Comparison of ENCODE assay signal across 13 mouse cellular contexts in the genomic region with DNA sequence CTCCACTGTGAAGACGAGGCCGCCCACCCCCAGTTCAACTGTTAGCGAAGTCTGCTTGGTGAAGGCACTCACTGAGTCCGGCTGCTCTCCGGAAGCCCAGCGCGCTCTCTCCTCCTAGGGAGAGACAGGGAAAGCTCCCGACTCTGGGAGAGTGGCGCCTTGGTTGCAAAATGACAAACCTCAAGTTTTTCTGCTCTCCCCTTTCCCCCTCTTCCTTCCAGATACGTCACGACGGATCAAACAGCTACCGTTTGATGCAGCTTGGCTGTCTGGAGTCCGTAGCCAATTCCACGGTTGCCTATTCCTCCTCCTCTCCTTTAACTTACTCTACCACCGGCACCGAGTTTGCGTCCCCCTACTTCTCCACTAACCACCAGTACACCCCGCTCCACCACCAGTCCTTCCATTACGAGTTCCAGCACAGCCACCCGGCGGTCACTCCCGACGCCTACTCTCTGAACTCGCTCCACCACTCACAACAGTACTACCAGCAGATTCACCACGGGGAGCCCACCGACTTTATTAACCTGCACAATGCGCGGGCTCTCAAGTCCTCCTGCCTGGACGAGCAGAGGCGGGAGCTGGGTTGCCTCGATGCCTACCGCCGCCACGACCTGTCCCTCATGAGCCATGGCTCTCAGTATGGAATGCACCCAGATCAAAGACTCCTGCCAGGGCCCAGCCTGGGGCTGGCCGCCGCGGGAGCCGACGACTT. TPM values are rescaled to one million over a fixed set of nuclear protein-coding genes. Genes with fewer than 3 reads are reported as not detected.
A peak's percentile ranks its signal among the peaks of the same experiment; 100 is the strongest.
DNase-seq lines count a peak whose midpoint lies in the region; ATAC-seq and TF ChIP-seq lines count a peak whose summit lies in the region.
"Had no signal": no experiment of that assay in that cellular context is flagged by ENCODE, and none has a peak within 500 bp of the region (broad histone marks: within the 10 kb centered on the region; RNA-seq: fewer than 3 reads in every experiment).

No protein-coding gene starts in this region.

- no peak overlapping the region for H3K4me2 ChIP-seq in forebrain, embryonic 14.5 days (ENCODE audit: low read length)
- peak overlapping the region; percentile 46 for H3K4me2 ChIP-seq in midbrain, embryonic 12.5 days (replicated peaks)
- H3K4me2 ChIP-seq: liver, embryonic 12.5 days had no signal

- DNase-seq in ES-E14 (ENCODE audit: low read depth, low spot score) = no peak
- no peak for DNase-seq in forebrain, embryonic 14.5 days (ENCODE audit: low spot score)
- DNase-seq in adrenal gland, postnatal 36 days = no peak
- DNase-seq in liver = no peak
- DNase-seq in c-Kit-positive CD71-positive TER-119-positive erythroid progenitor cells, embryonic 14.5 days (ENCODE audit: low spot score) = no peak
- DNase-seq: kidney, adult 18-20 months had no signal

- H3K9ac ChIP-seq in ES-E14 (ENCODE audit: insufficient read depth, low read depth, low read length, poor library complexity, severe bottlenecking) = no peak overlapping the region
- H3K9ac ChIP-seq in forebrain, embryonic 14.5 days (ENCODE audit: low read length) = no peak overlapping the region
- H3K9ac ChIP-seq in midbrain, embryonic 12.5 days (replicated peaks) = peak overlapping the region; percentile 49
- H3K9ac ChIP-seq: liver, embryonic 12.5 days had no signal

- no peaks in the 10 kb centered on the region for H3K36me3 ChIP-seq in E14TG2a.4 (ENCODE audit: insufficient read depth, low read length)
- H3K36me3 ChIP-seq in ES-E14 (ENCODE audit: control insufficient read depth, insufficient read depth, low read length, poor library complexity, severe bottlenecking) = no peaks in the 10 kb centered on the region
- H3K36me3 ChIP-seq in forebrain, embryonic 14.5 days (ENCODE audit: control insufficient read depth, insufficient read depth, low read length) = no peaks in the 10 kb centered on the region
- H3K36me3 ChIP-seq in midbrain, embryonic 12.5 days = no peaks in the 10 kb centered on the region
- H3K36me3 ChIP-seq: liver, embryonic 12.5 days had no signal

- H3K4me3 ChIP-seq in E14TG2a.4 (replicated peaks; ENCODE audit: low read length) = peak overlapping the region; percentile 60
- peak overlapping the region; percentile 9 to 51; a peak in 3 of 4 replicates for H3K4me3 ChIP-seq in ES-E14 (ENCODE audit: insufficient read depth in 1 of 2, low read depth in 1 of 2, low read length in 2 of 2, poor library complexity in 1 of 2, severe bottlenecking in 1 of 2)
- 0 out of 2 replicates have a peak overlapping the region, but pooled peaks have one; percentile 1 for H3K4me3 ChIP-seq in forebrain, embryonic 14.5 days (ENCODE audit: low read depth, low read length)
- peak overlapping the region; percentile 44 for H3K4me3 ChIP-seq in midbrain, embryonic 12.5 days
- H3K4me3 ChIP-seq: liver, embryonic 12.5 days had no signal

- H3K9me3 ChIP-seq in E14TG2a.4 (ENCODE audit: low read length) = no peaks in the 10 kb centered on the region
- H3K9me3 ChIP-seq in ES-E14 (ENCODE audit: control insufficient read depth, insufficient read depth, low read depth, low read length) = no peaks in the 10 kb centered on the region
- no peaks in the 10 kb centered on the region for H3K9me3 ChIP-seq in forebrain, embryonic 14.5 days (replicated peaks; ENCODE audit: control insufficient read depth, low read length)
- H3K9me3 ChIP-seq in midbrain, embryonic 12.5 days = no peaks in the 10 kb centered on the region
- H3K9me3 ChIP-seq: liver, embryonic 12.5 days had no signal

- peaks cover 29% of the 10 kb centered on the region for H3K4me1 ChIP-seq in E14TG2a.4 (replicated peaks; ENCODE audit: low read depth, low read length)
- 0 out of 4 replicates have a peak, but pooled peaks cover 0 to 2% of the 10 kb centered on the region in 2 experiments for H3K4me1 ChIP-seq in ES-E14 (ENCODE audit: control insufficient read depth in 2 of 2, insufficient read depth in 2 of 2, low read length in 2 of 2, poor library complexity in 1 of 2)
- H3K4me1 ChIP-seq in forebrain, embryonic 14.5 days (ENCODE audit: control insufficient read depth, insufficient read depth, low read length) = no peaks in the 10 kb centered on the region
- peaks cover 5% of the 10 kb centered on the region; the same call in 1 of the 2 replicates for H3K4me1 ChIP-seq in midbrain, embryonic 12.5 days
- H3K4me1 ChIP-seq: liver, embryonic 12.5 days had no signal

- ATAC-seq in forebrain, embryonic 14.5 days = 0 out of 2 replicates have a peak, but pooled peaks have one; percentile 4
- ATAC-seq in midbrain, embryonic 12.5 days (ENCODE audit: low FRiP score, low read depth) = peak; percentile 47
- ATAC-seq: liver, embryonic 12.5 days had no signal

- no peak overlapping the region for H3K27ac ChIP-seq in ES-E14 (ENCODE audit: insufficient read depth, low read depth, low read length, poor library complexity, severe bottlenecking)
- H3K27ac ChIP-seq in forebrain, embryonic 14.5 days (ENCODE audit: low read depth, low read length) = peak overlapping the region; percentile 5; the same call in 1 of the 2 replicates
- H3K27ac ChIP-seq in midbrain, embryonic 12.5 days (replicated peaks) = peak overlapping the region; percentile 89
- H3K27ac ChIP-seq: liver, embryonic 12.5 days; macrophage had no signal

- no peak for TF ChIP-seq CTCF in E14TG2a.4 (conservative IDR thresholded peaks at IDR 0.05; ENCODE audit: low read length)

- peaks cover 93% of the 10 kb centered on the region for H3K27me3 ChIP-seq in E14TG2a.4 (ENCODE audit: insufficient read depth, low read length)
- peaks cover 95% of the 10 kb centered on the region for H3K27me3 ChIP-seq in forebrain, embryonic 14.5 days (replicated peaks; ENCODE audit: control insufficient read depth, insufficient read depth, low read length)
- peaks cover 93% of the 10 kb centered on the region for H3K27me3 ChIP-seq in midbrain, embryonic 12.5 days

- in situ Hi-C loops in ES-E14 (cut with MboI; ENCODE audit: low sequenced_read_pairs in 2 of 2, unreplicated experiment in 2 of 2) = loop anchor here (10.0 kb wide), 3 partner anchors 111 to 141 kb away; no protein-coding TSS in a partner anchor

- WGBS in forebrain, embryonic 14.5 days = under 1% methylated on average over 40 of the region's 40 CpGs
- 1% methylated on average over 40 of the region's 40 CpGs for WGBS in midbrain, embryonic 12.5 days

TF ChIP-seq in ES-E14, 5 proteins besides CTCF, POLR2A, EP300 and RAD21:
- TF ChIP-seq CHD2 (IDR thresholded peaks at IDR 0.05; ENCODE audit: low read depth, low read length) (no peak), HCFC1 (IDR thresholded peaks at IDR 0.05; ENCODE audit: borderline replicate concordance, insufficient read depth, low read length) (no peak), MAFK (IDR thresholded peaks at IDR 0.05; ENCODE audit: insufficient read depth, low read depth, low read length) (no peak), ZC3H11A (IDR thresholded peaks at IDR 0.05; ENCODE audit: borderline replicate concordance, low read depth, low read length) (no peak), ZNF384 (IDR thresholded peaks at IDR 0.05; ENCODE audit: low read depth, low read length) (no peak)

RNA-seq across cellular contexts. Expression of gene Tfap2d, which starts 1.5 kb away (rescaled TPM):
- not detected in 2 replicates for total RNA-seq in ES-E14 (2012; rRNA removed)
- 9.6 and 12.9 TPM in 2 replicates for polyA plus RNA-seq in forebrain, embryonic 14.5 days (2014; fragmentation: Nextera tagmentation; extraction: Ambion mirVana)
- polyA plus RNA-seq in midbrain, embryonic 12.5 days (2016; fragmentation: Nextera tagmentation; extraction: Ambion mirVana) = 41.4 and 41.9 TPM in 2 replicates
- total RNA-seq in adrenal gland, postnatal 36 days (2021) = not detected
- total RNA-seq: gastrocnemius, adult 18-20 months had no signal
- polyA plus RNA-seq: heart, embryonic 14.5 days; liver, embryonic 12.5 days; macrophage; thymus, postnatal 0 days had no signal

Comparison
In these comparisons a context has a peak if more than half of its experiments do, and no peak if none do; other contexts are left out.
1. H3K4me3 ChIP-seq: peak in every context shown above with its lines; median percentile 60 in E14TG2a.4; 44 in midbrain, embryonic 12.5 days; 30 in ES-E14; 1 in forebrain, embryonic 14.5 days.